Mouse (Mus musculus): ENCODE measurements around the gene Paqr3. TPM values are rescaled to one million over a fixed set of nuclear protein-coding genes. Genes with fewer than 3 reads are reported as not detected.

The Paqr3 gene
- total and polyA plus RNA-seq, 2 experiments from 2014 or later, result 12.1 to 51.8 TPM

DNA sequence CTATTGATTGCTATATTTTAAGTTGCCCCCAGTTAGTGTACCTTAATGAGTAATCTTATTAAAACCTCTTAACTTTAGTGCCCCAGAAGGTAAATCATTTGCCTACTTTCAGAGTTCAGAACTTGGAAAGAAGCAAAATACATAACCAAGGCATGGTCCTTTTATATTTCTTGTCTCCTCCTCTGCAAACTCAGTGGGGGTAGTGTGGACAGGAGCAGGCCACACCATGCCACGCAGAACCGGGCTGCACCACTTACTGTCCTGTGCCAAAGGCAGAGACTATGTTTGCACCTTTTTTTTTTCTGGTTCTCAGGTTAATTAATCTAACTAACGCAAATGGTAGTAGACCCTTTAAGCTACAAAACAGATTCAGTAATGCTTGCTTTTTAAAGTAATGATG lies 22.0 kb downstream of the Paqr3 start:
- no peaks in the 10 kb centered on the region for H3K4me1 ChIP-seq (ENCODE audit: insufficient read depth, low read length)
- no peak overlapping the region for H3K27ac ChIP-seq (ENCODE audit: low read depth, low read length)
- ATAC-seq (ENCODE audit: low FRiP score), result no peak
- H3K27me3 ChIP-seq (ENCODE audit: insufficient read depth, low read length), result no peaks in the 10 kb centered on the region
- H3K9ac ChIP-seq (replicated peaks; ENCODE audit: low read length, poor library complexity, severe bottlenecking), result no peak overlapping the region
- H3K36me3 ChIP-seq (ENCODE audit: insufficient read depth, low read length), result peaks cover 18% of the 10 kb centered on the region
- H3K9me3 ChIP-seq (ENCODE audit: low read length), result no peaks in the 10 kb centered on the region
- no peak for DNase-seq (ENCODE audit: low spot score)
- H3K4me3 ChIP-seq (ENCODE audit: low read depth, low read length), result no peak overlapping the region
- WGBS, result 95% methylated on average over 3 of the region's 3 CpGs
- no peak for TF ChIP-seq CTCF (IDR thresholded peaks at IDR 0.05)
- H3K4me2 ChIP-seq (ENCODE audit: low read depth, low read length, poor library complexity, severe bottlenecking), result no peak overlapping the region

DNA sequence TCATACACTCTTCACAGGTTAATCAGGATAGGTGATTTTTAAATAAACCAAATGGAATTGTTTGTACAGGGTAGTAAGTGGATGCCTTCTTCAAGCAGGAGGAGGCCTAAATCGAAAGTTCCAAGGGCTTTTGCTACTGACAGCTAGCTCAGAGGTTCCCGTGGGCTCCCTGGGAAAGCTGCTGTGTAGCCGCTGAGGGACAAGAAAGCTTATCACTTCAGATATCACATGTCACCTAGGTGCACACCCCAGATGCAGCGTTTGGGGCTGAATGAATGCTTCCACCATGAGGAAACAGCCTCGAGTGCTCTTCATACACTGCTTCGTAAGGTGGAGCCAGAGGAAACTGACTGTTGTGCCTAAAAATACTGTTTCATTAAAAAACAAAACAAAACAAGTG lies 23.2 kb downstream of the Paqr3 start:
- H3K27me3 ChIP-seq (ENCODE audit: insufficient read depth, low read length), result no peaks in the 10 kb centered on the region
- no peaks in the 10 kb centered on the region for H3K9me3 ChIP-seq (ENCODE audit: low read length)
- no peak for ATAC-seq (ENCODE audit: low FRiP score)
- no peaks in the 10 kb centered on the region for H3K4me1 ChIP-seq (ENCODE audit: insufficient read depth, low read length)
- no peak overlapping the region for H3K27ac ChIP-seq (ENCODE audit: low read depth, low read length)
- no peak for DNase-seq (ENCODE audit: low spot score)
- H3K4me3 ChIP-seq (ENCODE audit: low read depth, low read length), result no peak overlapping the region
- no peak overlapping the region for H3K9ac ChIP-seq (replicated peaks; ENCODE audit: low read length, poor library complexity, severe bottlenecking)
- H3K4me2 ChIP-seq (ENCODE audit: low read depth, low read length, poor library complexity, severe bottlenecking), result no peak overlapping the region
- 86% methylated on average over 6 of the region's 6 CpGs for WGBS
- TF ChIP-seq CTCF (IDR thresholded peaks at IDR 0.05), result no peak
- H3K36me3 ChIP-seq (ENCODE audit: insufficient read depth, low read length), result peaks cover 21% of the 10 kb centered on the region

DNA sequence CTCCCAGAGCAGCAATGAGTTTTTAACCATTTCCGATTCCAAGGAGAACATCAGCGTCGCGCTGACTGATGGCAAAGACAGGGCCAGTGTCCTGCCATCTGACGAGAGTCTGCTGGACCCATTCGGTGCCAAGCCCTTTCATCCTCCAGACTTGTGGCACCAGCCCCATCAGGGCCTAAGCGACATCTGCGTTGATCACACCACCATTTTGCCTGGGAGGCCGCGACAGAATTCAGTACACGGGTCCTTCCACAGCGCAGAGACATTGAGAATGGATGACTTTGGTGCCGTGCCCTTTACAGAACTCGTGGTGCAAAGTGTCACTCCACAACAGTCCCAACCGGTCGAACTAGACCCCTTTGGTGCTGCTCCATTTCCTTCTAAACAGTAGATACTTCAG lies 23.6 kb downstream of the Paqr3 start:
- Histone ChIP-seq H3K9me3 (ENCODE audit: low read length) (no peaks in the 10 kb centered on the region), H3K4me3 (ENCODE audit: low read depth, low read length) (no peak overlapping the region), H3K4me1 (ENCODE audit: insufficient read depth, low read length) (no peaks in the 10 kb centered on the region), H3K9ac (replicated peaks; ENCODE audit: low read length, poor library complexity, severe bottlenecking) (no peak overlapping the region), H3K27ac (ENCODE audit: low read depth, low read length) (no peak overlapping the region), H3K27me3 (ENCODE audit: insufficient read depth, low read length) (no peaks in the 10 kb centered on the region), H3K36me3 (ENCODE audit: insufficient read depth, low read length) (peaks cover 21% of the 10 kb centered on the region), H3K4me2 (ENCODE audit: low read depth, low read length, poor library complexity, severe bottlenecking) (no peak overlapping the region)
- WGBS, result 95% methylated on average over 16 of the region's 16 CpGs
- no peak for DNase-seq (ENCODE audit: low spot score)
- no peak for TF ChIP-seq CTCF (IDR thresholded peaks at IDR 0.05)
- no peak for ATAC-seq (ENCODE audit: low FRiP score)

DNA sequence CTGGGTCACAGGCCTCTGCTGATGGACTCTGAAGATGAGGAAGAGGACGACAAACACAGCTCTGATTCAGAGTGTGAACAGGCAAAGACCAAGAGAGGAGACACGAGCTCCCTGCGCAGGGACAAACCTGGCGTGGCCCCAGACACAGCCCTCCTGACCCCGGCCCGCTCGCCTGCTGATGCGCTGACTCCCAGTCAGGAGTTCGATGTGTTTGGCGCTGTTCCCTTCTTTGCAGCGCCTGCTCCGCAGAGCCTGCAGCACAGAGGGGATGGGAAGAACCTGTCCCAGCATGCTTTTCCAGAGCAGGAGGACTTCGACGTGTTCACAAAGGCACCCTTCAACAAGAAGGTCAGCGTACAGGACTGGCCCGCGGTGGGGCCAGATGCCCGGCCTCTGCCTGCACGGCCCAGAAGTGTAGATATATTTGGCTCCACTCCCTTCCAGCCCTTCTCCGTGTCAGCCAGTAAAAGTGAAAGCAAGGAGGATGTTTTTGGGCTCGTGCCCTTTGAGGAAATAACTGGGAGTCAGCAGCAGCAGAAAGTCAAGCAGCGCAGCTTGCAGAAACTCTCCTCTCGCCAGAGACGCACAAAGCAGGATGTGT lies 24.3 kb downstream of the Paqr3 start:
- ATAC-seq (ENCODE audit: low FRiP score) (no peak), DNase-seq (ENCODE audit: low spot score) (no peak)
- WGBS, result 90% methylated on average over 24 of the region's 24 CpGs
- Histone ChIP-seq H3K36me3 (ENCODE audit: insufficient read depth, low read length) (peaks cover 21% of the 10 kb centered on the region), H3K4me2 (ENCODE audit: low read depth, low read length, poor library complexity, severe bottlenecking) (no peak overlapping the region), H3K4me1 (ENCODE audit: insufficient read depth, low read length) (no peaks in the 10 kb centered on the region), H3K27me3 (ENCODE audit: insufficient read depth, low read length) (no peaks in the 10 kb centered on the region), H3K9me3 (ENCODE audit: low read length) (no peaks in the 10 kb centered on the region), H3K4me3 (ENCODE audit: low read depth, low read length) (no peak overlapping the region), H3K9ac (replicated peaks; ENCODE audit: low read length, poor library complexity, severe bottlenecking) (no peak overlapping the region), H3K27ac (ENCODE audit: low read depth, low read length) (no peak overlapping the region)
- TF ChIP-seq CTCF (IDR thresholded peaks at IDR 0.05), result no peak

- H3K27me3 ChIP-seq (ENCODE audit: insufficient read depth, low read length), result no peaks in the 10 kb centered on the region
- no peaks in the 10 kb centered on the region for H3K4me1 ChIP-seq (ENCODE audit: insufficient read depth, low read length)
- no peak overlapping the region for H3K9ac ChIP-seq (replicated peaks; ENCODE audit: low read length, poor library complexity, severe bottlenecking)
- H3K4me2 ChIP-seq (ENCODE audit: low read depth, low read length, poor library complexity, severe bottlenecking), result no peak overlapping the region
- ATAC-seq (ENCODE audit: low FRiP score) (no peak), DNase-seq (ENCODE audit: low spot score) (no peak)
- H3K27ac ChIP-seq (ENCODE audit: low read depth, low read length), result no peak overlapping the region
- WGBS, result 97% methylated on average over 6 of the region's 6 CpGs
- no peak for TF ChIP-seq CTCF (IDR thresholded peaks at IDR 0.05)
- no peaks in the 10 kb centered on the region for H3K9me3 ChIP-seq (ENCODE audit: low read length)
- H3K36me3 ChIP-seq (ENCODE audit: insufficient read depth, low read length), result peaks cover 21% of the 10 kb centered on the region
- no peak overlapping the region for H3K4me3 ChIP-seq (ENCODE audit: low read depth, low read length)
These were observed 26.3 kb downstream of the Paqr3 start for GRCm38 (mm10) chr5:97085071-97085470.

GRCm38 (mm10) chr5:97084541-97084940 lies 26.9 kb downstream of the Paqr3 start:
- no peak overlapping the region for H3K4me2 ChIP-seq (ENCODE audit: low read depth, low read length, poor library complexity, severe bottlenecking)
- H3K9me3 ChIP-seq (ENCODE audit: low read length), result no peaks in the 10 kb centered on the region
- H3K9ac ChIP-seq (replicated peaks; ENCODE audit: low read length, poor library complexity, severe bottlenecking), result no peak overlapping the region
- peaks cover 21% of the 10 kb centered on the region for H3K36me3 ChIP-seq (ENCODE audit: insufficient read depth, low read length)
- WGBS, result 93% methylated on average over 4 of the region's 4 CpGs
- H3K27me3 ChIP-seq (ENCODE audit: insufficient read depth, low read length), result no peaks in the 10 kb centered on the region
- DNase-seq (ENCODE audit: low spot score) (no peak), ATAC-seq (ENCODE audit: low FRiP score) (no peak)
- no peak overlapping the region for H3K27ac ChIP-seq (ENCODE audit: low read depth, low read length)
- H3K4me3 ChIP-seq (ENCODE audit: low read depth, low read length), result no peak overlapping the region
- no peaks in the 10 kb centered on the region for H3K4me1 ChIP-seq (ENCODE audit: insufficient read depth, low read length)
- TF ChIP-seq CTCF (IDR thresholded peaks at IDR 0.05), result no peak

Measured in midbrain, postnatal 0 days (tissue).